Mouse (Mus musculus) megakaryocyte, embryonic 14.5 days (primary cell): Measurements from ENCODE around the gene Wdhd1. TPM values are rescaled to one million over a fixed set of nuclear protein-coding genes. Genes with fewer than 3 reads are reported as not detected.

Source experiments
- H3K27me3 ChIP-seq: replicated peaks from 2 replicates; pipeline ENCODE3; 2012; ENCODE audit warnings: inconsistent platforms
- H3K36me3 ChIP-seq: replicated peaks from 2 replicates; pipeline ENCODE3; 2012; ENCODE audit warnings: low read length, inconsistent platforms, mixed read lengths
- H3K4me1 ChIP-seq: 2 replicates; pipeline ENCODE4 v1.6.1; 2012; ENCODE audit warnings: inconsistent platforms
- H3K4me3 ChIP-seq: replicated peaks from 2 replicates; pipeline ENCODE3; 2012; ENCODE audit warnings: moderate library complexity, mild to moderate bottlenecking, inconsistent platforms
- H3K9me3 ChIP-seq: 2 replicates; pipeline ENCODE4 v1.6.1; 2012; ENCODE audit warnings: inconsistent platforms
- FLI1 ChIP-seq: IDR thresholded peaks from 2 replicates; pipeline ENCODE4 v1.6.1; 2012; ENCODE audit warnings: low read length, inconsistent platforms, mixed read lengths
- GATA1 ChIP-seq: IDR thresholded peaks from 3 replicates; pipeline ENCODE4 v1.6.1; 2012; ENCODE audit warnings: mixed read lengths, low read length, inconsistent platforms, borderline replicate concordance
- polyA plus RNA-seq: library from polyadenylated mRNA; stranded (reverse); fragments of >175 nt; gene quantifications from 2 replicates; pipeline ENCODE4 v1.2.3, GENCODE M21; 2012; ENCODE audit warnings: low replicate concordance; ENCODE audit not compliant: insufficient read depth

Wdhd1 gene
- polyA plus RNA-seq, 1 experiment: 2.5 TPM

- peaks cover 29% of the 10 kb centered on the region for H3K36me3 ChIP-seq
- H3K4me1 ChIP-seq: peaks cover 31% of the 10 kb centered on the region; the same call in 1 of the 2 replicates
- H3K9me3 ChIP-seq: no peaks in the 10 kb centered on the region
- no peak overlapping the region for H3K4me3 ChIP-seq
- TF ChIP-seq FLI1: no peak
- no peak for TF ChIP-seq GATA1
- H3K27me3 ChIP-seq: no peaks in the 10 kb centered on the region
Observed at GRCm38 (mm10) chr14:47283568-47283967, 6.9 kb upstream of the Wdhd1 start.

DNA sequence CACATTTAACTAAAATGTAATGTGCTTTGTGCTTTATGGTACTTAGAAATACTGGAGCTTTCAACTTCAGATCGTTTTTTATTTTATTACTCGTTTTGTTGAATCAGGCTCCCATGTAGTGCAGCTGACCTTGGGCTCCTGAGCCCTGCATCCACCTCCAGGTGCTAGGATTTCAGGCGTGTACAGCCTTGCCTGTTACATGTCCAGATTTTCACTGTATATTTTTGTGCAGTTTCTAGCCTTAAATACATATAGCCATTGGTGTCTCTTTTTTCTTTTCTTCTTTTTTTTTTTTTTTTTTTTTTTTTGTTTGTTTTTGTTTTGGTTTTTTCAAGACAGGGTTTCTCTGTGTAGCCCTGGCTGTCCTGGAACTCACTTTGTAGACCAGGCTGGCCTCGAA is 4.9 kb upstream of the Wdhd1 start:
- Histone ChIP-seq H3K9me3 (no peaks in the 10 kb centered on the region), H3K27me3 (no peaks in the 10 kb centered on the region), H3K4me3 (no peak overlapping the region), H3K36me3 (peaks cover 25% of the 10 kb centered on the region), H3K4me1 (peaks cover 37% of the 10 kb centered on the region; the same call in 1 of the 2 replicates)
- TF ChIP-seq GATA1 (no peak), FLI1 (no peak)

GRCm38 (mm10) chr14:47279058-47279457 is 2.4 kb upstream of the Wdhd1 start:
- H3K36me3 ChIP-seq: peaks cover 20% of the 10 kb centered on the region
- no peak overlapping the region for H3K4me3 ChIP-seq
- H3K9me3 ChIP-seq: no peaks in the 10 kb centered on the region
- no peaks in the 10 kb centered on the region for H3K27me3 ChIP-seq
- H3K4me1 ChIP-seq: peaks cover 41% of the 10 kb centered on the region
- TF ChIP-seq FLI1: no peak
- TF ChIP-seq GATA1: no peak

DNA sequence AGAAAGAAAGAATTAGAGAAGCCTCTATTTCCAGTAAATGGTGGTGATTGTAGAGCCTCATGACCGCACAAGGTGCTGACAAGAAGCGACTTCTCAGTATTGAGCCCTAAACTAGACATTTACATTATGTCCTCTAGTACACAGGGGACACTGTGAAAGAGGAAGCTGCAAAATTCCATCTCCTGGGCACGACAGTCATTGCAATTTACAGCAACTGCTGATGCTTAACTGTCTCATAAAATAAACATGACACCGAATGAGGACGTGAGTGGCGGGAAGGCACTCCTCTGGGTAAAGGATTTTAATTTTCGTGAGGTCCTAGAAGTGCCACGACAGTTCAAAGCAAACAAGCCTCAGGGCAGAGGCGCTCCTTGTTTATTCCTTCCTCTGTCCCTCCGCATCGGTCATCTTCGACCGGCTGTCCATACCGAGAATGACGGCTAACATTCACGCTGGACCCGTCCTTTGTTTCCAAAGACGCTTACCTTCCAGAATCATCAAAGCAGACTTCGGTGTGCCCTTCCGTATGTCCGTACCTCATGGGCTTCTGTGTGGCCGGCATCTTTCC is 537 bp downstream of the Wdhd1 start:
- no peak for TF ChIP-seq GATA1
- TF ChIP-seq FLI1: no peak
- Histone ChIP-seq H3K4me1 (peaks cover 30% of the 10 kb centered on the region), H3K27me3 (no peaks in the 10 kb centered on the region), H3K4me3 (peak overlapping the region; percentile 100), H3K9me3 (no peaks in the 10 kb centered on the region), H3K36me3 (peaks cover 33% of the 10 kb centered on the region)

GRCm38 (mm10) chr14:47275417-47275816 is 1.2 kb downstream of the Wdhd1 start:
- no peak for TF ChIP-seq GATA1
- TF ChIP-seq FLI1: no peak
- H3K4me3 ChIP-seq: peak overlapping the region; percentile 87

DNA sequence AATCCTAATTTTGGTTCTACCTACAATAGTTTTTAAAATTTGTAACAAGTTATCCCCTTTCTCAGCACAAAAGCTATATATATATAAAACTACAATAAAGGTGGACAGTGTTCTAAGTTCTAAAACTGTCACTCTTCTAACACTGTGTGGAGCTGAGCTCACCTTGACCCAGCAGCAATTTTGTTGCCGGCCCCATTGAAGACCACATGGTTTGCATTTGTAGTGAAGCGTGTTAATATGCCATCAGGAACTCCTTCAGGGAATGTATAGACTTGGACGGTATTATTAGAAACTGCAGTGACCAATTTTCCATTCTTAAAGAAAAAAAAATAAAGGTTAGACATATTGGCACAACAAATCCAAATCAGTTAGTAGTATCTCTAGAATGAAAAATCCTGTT is 2.9 kb downstream of the Wdhd1 start:
- H3K36me3 ChIP-seq: peaks cover 35% of the 10 kb centered on the region
- no peak overlapping the region for H3K4me3 ChIP-seq
- H3K27me3 ChIP-seq: no peaks in the 10 kb centered on the region
- no peaks in the 10 kb centered on the region for H3K9me3 ChIP-seq
- peaks cover 24% of the 10 kb centered on the region for H3K4me1 ChIP-seq
- TF ChIP-seq FLI1: no peak

More at GRCm38 (mm10) chr14:47275417-47275816, 1.2 kb downstream of the Wdhd1 start:
- Histone ChIP-seq H3K27me3 (no peaks in the 10 kb centered on the region), H3K36me3 (peaks cover 32% of the 10 kb centered on the region), H3K4me1 (peaks cover 30% of the 10 kb centered on the region), H3K9me3 (no peaks in the 10 kb centered on the region)

DNA sequence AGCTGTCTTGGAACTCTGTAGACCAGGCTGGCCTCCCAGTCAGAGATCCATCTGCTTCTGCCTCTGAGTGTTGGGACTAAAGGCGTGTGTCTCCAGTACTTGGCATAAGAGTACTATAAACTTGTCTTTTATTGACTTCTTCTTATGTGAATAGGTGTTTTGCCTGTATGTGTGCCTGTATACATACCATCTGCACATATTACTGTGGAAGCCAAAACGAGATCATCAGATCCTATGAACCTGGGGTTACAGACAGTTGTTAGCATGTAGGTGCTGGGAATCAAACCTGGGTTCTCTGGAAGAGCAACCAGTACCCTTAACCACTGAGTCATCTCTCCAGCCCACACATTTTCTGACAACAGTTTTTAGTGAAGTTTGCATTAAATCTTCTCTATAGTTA is 7.0 kb downstream of the Wdhd1 start:
- Histone ChIP-seq H3K9me3 (no peaks in the 10 kb centered on the region), H3K4me3 (no peak overlapping the region), H3K27me3 (no peaks in the 10 kb centered on the region), H3K36me3 (peaks cover 72% of the 10 kb centered on the region), H3K4me1 (peaks cover 5% of the 10 kb centered on the region; the same call in 1 of the 2 replicates)
- TF ChIP-seq FLI1 (no peak), GATA1 (no peak)

DNA sequence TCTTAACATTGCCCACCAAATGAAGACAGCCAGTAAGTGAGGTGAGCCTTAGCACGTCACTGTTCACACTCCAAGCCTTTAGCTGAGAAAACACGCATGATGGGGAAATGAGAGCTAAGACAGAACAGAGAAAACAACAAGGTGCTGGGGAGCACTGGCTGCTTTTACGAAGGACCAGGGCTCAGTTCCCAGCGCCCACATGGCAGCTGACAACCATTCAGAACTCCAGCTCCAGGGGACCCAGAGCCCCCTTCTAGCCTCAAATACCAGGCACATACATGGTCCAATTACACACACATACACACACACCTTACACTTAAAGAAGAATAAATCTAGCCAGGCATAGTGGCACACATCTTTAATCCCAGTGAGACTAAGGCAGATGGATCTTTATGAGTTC is 7.6 kb downstream of the Wdhd1 start:
- TF ChIP-seq FLI1 (no peak), GATA1 (no peak)
- Histone ChIP-seq H3K27me3 (no peaks in the 10 kb centered on the region), H3K9me3 (no peaks in the 10 kb centered on the region), H3K36me3 (peaks cover 74% of the 10 kb centered on the region), H3K4me1 (no peaks in the 10 kb centered on the region), H3K4me3 (no peak overlapping the region)

GRCm38 (mm10) chr14:47265829-47266228 is 10.8 kb downstream of the Wdhd1 start:
- Histone ChIP-seq H3K27me3 (no peaks in the 10 kb centered on the region), H3K4me3 (no peak overlapping the region), H3K9me3 (no peaks in the 10 kb centered on the region), H3K36me3 (peaks cover 72% of the 10 kb centered on the region), H3K4me1 (0 out of 2 replicates have a peak, but pooled peaks cover 3% of the 10 kb centered on the region)
- TF ChIP-seq GATA1: no peak

- Histone ChIP-seq H3K27me3 (no peaks in the 10 kb centered on the region), H3K9me3 (no peaks in the 10 kb centered on the region), H3K4me3 (no peak overlapping the region), H3K4me1 (0 out of 2 replicates have a peak, but pooled peaks cover 3% of the 10 kb centered on the region), H3K36me3 (peaks cover 76% of the 10 kb centered on the region)
- no peak for TF ChIP-seq FLI1
- TF ChIP-seq GATA1: no peak
Observed at GRCm38 (mm10) chr14:47264866-47265265, 11.8 kb downstream of the Wdhd1 start.

DNA sequence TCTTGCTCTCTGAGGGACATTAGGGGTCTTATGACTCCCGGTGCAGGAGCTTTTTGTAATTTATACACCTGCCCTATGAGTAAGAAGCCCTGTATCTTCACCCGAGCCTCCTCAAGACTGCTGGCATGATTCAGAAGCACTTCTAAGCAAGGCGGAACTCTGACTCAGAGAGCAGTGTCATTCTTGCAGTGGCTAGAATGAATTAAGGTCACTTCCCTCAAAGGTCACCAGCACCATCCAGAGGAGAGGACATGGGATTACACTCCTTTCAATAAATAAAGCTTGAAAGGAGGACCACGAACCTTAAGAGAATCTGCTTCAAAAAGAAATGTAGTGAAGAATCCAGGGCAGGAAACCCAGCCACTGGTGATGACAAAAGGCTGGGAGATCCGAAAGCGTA is 26.8 kb downstream of the Wdhd1 start:
- no peaks in the 10 kb centered on the region for H3K27me3 ChIP-seq
- peaks cover 77% of the 10 kb centered on the region for H3K36me3 ChIP-seq
- no peaks in the 10 kb centered on the region for H3K9me3 ChIP-seq
- no peaks in the 10 kb centered on the region for H3K4me1 ChIP-seq
- no peak overlapping the region for H3K4me3 ChIP-seq
- no peak for TF ChIP-seq GATA1
- no peak for TF ChIP-seq FLI1
